Mouse (Mus musculus) ovary, adult 18-20 months (tissue): ENCODE data around the gene Fau.
"Not testable (repeated sequence)": the region's sequence is repeated elsewhere in the genome, so short reads cannot be mapped to it uniquely, and the experiment has no call there.

Experiments
- DNase-seq: peaks from one replicate; pipeline ENCODE4 v3.0.0; 2022; ENCODE audit warnings: low spot score, mixed read lengths

The Fau gene

GRCm38 (mm10) chr19:6057313-6058096 lies at the start of gene Fau, which contains the start of gene Mrpl49:
TSS of gene Fau (plus strand) at chr19:6057844.
TSS of gene Mrpl49 (minus strand) at chr19:6057785.
- DNase-seq = peak; percentile 98

GRCm38 (mm10) chr19:6009137-6009536 lies 48.5 kb upstream of the Fau start:
- no peak for DNase-seq

DNA sequence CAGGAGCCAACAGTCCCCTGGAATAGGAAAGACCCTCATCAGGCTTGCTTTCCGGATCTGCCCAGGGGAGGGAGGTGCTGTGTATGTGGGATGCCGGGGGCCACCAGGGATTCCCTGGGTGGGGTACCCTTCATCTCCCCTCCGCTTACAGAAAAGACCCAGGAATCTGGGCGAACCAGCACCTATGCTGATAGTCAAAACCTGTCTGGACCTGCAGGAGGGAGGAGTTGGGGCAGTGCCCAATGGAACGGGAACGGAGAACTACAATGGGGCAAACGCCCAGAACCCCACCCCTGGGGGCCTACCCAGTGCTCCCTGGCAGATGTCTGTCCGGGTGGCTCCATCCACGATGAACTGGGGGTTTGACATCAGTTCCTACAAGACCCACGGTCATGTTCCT lies 44.0 kb upstream of the Fau start:
- DNase-seq = no peak

DNA sequence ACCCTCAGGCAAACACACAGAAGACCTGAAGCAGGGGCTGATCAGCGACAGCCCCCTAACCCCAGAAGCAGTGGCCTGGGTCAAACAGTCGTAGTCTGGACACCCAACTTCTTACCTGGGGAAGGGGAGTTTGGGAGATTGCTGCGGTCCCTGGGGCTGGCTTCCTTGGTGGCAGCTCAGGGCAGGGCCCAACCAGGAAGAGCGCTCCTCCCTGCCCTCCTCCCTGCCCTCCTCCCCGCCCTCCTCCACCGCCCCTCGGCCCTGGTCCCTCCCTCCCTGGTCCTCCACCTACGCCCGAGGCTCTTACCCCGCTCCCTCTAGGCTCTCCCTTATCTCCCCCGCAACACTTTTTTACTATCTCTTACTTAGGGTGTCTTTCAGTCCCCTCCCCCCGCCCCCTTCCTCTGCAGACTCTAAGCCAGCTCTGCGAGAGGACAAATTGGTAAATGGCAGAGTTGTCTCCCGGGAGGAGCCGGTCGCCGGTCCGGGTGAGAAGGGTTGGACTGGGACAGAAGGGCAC lies 42.6 kb upstream of the Fau start:
- DNase-seq = no peak

GRCm38 (mm10) chr19:6015511-6016315 lies 41.9 kb upstream of the Fau start, which contains the start of gene Capn1:
TSS of gene Capn1 (minus strand) at chr19:6015897.
- peak; percentile 49 for DNase-seq

DNA sequence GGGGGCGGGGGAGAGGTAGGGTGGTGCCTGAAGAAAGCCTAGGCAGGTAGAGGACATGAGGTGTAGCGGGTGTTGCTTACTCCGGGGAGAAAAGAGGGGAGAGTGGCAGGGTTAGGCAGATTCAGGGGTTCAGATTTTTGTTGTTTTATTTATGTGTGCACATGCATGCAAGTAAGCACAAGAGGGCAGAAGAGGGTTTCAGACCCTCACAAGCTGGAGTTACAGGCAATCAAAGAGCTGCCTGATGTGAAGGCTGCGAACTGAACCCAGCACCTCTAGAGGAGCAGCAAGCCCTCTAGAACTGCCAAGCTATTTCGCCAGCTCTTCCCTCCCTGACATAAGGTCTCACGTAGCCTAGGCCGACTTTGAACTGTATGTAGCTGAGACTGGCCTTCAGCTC lies 41.1 kb upstream of the Fau start:
- no peak for DNase-seq

DNA sequence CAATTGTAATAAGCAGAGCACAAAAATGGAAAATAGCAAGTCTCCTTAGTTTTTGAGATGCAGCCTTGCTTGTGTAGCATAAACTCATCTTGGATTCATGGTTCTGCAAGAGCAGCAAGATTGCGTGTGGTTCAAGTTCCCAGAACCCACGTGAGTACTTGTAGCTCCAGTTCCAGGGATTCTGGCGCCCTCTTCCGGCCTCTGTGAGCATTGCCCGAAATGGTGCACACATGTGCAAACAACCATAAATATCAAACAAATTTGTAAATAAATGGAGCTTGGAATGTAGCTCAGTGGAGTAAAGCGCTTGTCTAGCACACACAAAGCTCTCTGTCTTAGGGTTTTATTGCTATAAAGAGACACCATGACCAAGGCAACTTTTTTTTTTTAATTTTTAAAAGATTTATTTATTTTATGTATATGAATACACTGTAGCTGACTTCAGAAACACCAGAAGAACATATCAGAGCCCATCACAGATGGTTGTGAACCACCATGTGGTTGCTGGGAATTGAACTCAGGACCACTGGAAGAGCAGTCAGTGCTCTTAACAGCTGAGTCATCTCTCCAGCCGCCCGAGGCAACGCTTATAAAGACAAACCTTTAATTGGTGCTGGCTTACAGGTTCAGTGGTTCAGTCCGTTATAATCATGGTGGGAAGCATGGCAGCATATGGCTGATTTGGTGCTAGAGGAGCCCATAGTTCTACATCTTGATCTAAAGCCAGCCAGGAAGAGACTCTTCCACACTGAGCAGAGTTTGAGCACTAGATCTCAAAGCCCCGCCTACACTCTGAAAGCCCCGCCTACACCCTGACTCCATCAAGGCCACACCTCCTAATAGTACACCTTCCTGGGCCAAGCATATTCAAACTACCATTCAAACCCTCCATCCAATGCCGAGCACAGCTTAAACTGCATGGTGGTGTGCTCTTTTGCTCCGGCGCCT lies 39.2 kb upstream of the Fau start:
- peak; percentile 59 for DNase-seq

DNA sequence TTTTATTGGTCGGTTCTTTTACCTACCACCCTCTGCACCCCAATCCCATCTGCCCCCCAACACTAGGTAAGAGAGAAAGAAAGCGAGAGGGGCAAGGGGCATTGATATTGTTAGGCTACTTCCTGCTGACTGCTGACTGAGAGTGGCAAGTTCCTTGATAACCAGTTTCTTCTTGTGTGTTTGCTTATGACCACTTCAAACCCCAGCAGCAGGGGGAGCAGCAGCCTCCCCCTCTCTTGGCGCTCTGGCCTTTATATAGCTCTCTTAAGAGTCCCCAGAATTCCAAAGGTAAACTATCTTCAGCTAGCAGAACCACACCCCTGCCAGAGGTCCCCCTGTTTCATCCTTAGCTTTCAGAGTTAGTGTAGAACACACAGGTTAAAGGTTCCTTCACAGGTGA lies 37.4 kb upstream of the Fau start:
- no peak for DNase-seq

DNA sequence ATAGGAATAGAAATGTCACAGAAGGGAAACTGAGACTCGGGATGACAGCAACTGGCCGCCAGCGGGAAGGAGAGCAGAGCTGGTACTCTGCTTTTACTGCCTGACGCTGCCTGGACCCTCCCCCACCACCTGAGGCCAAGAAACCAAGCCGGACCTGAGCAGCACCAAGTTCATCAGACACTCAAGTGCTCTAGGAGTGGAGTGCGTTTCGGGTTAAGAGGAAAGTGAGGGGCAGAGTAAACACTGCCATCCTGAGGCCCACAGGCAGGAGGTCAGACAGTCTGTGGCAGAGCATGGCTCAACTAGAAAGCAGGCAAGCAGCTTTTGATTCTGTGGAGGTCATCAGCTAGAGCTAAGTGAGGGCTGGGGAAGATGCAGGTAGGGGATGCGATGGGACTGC lies 34.6 kb upstream of the Fau start:
- no peak for DNase-seq

GRCm38 (mm10) chr19:6023930-6024329 lies 33.7 kb upstream of the Fau start:
- peak; percentile 61 for DNase-seq

DNA sequence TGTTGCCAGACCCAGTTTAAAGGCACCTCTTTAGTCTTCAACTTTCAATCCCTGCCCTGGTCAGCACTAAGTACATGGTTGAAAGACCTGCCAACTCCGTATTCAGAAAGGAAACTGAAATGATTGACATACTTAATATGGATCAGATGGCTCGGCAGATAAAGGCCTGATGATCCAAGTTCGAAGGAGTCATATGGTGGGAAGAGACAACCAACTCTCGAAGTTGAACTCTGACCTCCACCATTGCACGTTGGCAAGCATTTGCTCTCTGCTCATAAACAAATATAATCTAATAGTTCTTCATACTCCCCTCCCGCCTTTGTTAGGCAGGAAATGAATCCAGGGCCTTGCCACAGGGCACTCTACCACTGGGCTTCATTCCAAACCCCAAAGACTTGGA lies 28.7 kb upstream of the Fau start:
- DNase-seq = no peak

GRCm38 (mm10) chr19:6029426-6029825 lies 28.2 kb upstream of the Fau start:
- DNase-seq = no peak

DNA sequence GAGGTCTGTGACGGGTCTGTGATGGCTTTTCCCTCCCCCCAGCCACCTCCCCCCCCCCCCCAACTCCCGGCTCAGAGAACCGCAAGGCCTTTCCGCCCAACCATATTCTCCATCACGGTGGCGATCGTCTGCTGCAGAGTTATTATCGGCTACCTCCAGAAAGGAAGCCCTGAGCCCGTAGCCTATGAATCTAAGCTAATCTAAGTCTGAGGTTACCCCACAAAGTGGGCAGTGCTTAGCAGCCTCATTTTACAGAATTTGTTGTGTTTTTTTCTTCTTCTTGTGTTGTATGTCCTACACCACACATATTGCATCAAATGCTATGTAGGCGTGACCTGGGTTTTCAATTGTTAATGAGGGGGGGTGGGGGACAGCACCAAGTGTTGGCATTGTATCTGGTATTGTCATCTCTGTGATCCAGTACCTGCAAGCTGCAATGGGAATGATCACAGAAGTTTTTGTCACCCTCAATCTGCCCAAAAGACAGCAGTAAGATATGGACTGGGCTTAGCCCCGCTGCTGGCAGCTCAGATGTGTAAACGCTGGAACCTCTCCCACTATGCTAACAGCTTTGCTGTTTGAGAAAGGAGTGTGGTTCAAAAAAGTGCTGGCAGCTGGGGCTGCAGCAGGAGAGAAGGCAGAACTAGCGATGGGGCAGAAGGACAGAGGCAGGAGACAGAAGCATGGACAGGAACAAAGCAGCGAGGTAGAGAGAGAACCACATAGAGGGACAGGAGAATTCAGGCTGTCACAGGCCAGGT lies 26.9 kb upstream of the Fau start:
- DNase-seq = no peak

DNA sequence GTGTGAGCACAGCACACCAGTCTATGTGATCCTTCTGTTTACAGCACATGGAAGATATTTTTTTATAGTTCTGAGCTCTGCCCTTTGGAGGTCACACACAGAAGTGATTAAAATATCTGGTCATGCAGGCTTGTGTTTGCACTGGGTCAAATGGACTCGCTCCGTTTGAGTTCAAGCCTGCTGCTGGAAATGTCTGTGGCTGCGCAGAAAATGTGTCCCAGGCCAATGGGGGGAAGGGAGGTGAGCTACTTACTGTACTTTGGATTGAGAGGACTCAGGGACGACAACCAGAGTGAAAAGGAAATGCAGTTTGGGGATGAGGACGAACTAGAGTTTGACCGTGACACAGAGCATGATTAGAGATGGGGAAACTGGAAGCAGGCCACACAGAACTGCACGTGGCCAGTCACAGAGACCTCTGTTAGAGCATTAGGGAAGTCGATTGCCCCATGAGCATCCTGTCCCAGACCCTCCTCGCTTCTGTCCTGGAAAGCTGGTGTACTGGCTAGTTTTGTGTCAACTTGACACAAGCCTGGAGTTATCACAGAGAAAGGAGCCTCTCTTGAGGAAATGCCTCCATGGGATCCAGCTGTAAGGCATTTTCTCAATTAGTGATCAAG lies 21.6 kb upstream of the Fau start:
- no peak for DNase-seq

DNA sequence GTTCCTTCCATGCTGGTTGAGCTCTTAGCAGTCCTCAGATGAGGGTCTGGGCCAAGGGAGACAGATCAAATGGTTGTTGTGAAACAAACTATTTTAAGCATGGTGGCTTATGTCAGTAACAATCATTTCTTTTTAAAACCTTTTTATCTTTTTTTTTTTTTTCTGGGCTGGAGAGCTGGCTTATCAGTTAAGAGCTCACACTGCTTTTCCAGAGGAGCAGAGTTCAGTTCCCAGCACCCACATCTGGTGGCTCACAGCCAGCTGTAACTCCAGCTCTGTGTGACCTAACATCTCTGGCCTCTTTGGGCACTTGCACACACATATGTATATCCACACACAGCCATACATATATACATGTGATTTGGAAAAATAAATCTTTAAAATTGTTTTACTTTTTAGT lies 19.9 kb upstream of the Fau start:
- DNase-seq = no peak

DNA sequence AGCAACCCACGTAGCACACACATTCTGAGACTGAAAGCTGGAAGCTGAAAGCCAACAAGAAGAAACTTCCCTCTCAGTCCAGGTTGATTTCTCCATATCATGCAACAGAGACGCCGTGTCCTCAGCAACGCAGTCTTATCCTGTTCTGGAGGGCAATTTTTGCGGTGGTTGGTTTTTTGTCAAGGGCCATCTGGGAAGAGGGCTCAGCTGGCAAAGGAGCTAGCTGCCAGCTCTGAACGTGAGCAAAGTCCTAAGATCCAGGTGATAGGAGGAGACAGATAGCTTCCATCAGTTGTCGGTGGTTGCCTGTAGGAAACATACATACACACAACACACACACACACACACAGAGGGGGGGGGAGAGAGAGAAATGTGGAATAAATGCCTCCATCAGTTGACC lies 19.3 kb upstream of the Fau start:
- no peak for DNase-seq

- no peak for DNase-seq
Measured at GRCm38 (mm10) chr19:6040002-6040401, 17.6 kb upstream of the Fau start.

- no peak for DNase-seq
Measured at GRCm38 (mm10) chr19:6042293-6042692, 15.4 kb upstream of the Fau start.

DNA sequence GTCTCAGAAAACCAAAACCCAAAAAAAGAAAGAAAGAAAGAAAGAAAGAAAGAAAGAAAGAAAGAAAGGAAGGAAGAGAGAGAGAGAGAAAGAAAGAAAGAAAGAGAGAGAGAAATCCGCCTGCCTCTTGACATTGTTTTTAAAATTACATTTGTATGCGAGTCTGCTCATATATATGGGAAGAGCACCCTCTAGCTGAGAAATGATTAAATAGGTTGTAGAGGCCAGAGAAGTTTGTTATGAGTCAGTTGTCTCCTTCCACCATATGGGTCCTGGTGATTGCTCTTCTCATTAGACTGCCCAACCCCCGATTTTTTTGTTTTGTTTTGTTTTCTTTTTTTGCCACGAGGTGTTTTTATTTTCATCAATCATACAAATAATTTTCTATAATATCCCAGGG lies 13.5 kb upstream of the Fau start:
- DNase-seq = not testable (repeated sequence)
